ENCODE assay signal across 16 mouse cellular contexts in the genomic region with DNA sequence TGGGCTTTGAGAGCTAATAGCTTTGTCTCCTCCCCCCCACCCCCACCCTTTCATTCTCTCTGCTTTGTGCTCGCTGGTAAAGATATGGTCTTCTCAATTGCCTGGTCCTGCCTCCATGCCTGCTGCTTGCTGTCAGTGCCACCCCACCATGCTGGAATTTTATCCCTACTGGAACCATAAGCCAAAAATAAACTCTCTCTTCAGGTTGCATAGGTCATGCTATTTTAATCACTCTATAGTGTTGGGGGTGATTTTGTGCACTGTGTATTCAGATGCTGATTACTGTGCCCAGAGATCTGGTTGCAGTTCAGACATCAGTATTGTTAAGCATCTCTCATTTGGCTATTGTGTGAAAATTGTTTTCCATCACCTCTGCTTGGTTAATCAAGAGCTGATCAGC.
"Had no signal": no experiment of that assay in that cellular context is flagged by ENCODE, and none has a peak within 500 bp of the region (broad histone marks: within the 10 kb centered on the region; RNA-seq: fewer than 3 reads in every experiment).

No protein-coding gene starts in this region.

- H3K9ac ChIP-seq: lung, embryonic 15.5 days; midbrain, embryonic 13.5 days; midbrain, embryonic 15.5 days; neural tube, embryonic 12.5 days; stomach, embryonic 15.5 days had no signal

- DNase-seq: lung, postnatal 14 days; lung, postnatal 36 days; right cerebral cortex, postnatal 14 days; thymus, adult 2 months; thymus, postnatal 25 days; thymus, postnatal 4 days had no signal

- H3K27ac ChIP-seq: lung, embryonic 15.5 days; macrophage; midbrain, embryonic 13.5 days; midbrain, embryonic 15.5 days; neural tube, embryonic 12.5 days; stomach, embryonic 15.5 days; stomach, postnatal 0 days had no signal

- H3K4me1 ChIP-seq: lung, embryonic 15.5 days; megakaryocyte, embryonic 14.5 days; midbrain, embryonic 13.5 days; midbrain, embryonic 15.5 days; neural tube, embryonic 12.5 days; stomach, embryonic 15.5 days had no signal

- ATAC-seq: lung, postnatal 0 days; midbrain, embryonic 13.5 days; midbrain, embryonic 15.5 days had no signal

- H3K9me3 ChIP-seq: lung, embryonic 15.5 days; megakaryocyte, embryonic 14.5 days; midbrain, embryonic 13.5 days; midbrain, embryonic 15.5 days; neural tube, embryonic 12.5 days; stomach, embryonic 15.5 days had no signal

- H3K36me3 ChIP-seq: lung, embryonic 15.5 days; midbrain, embryonic 13.5 days; midbrain, embryonic 15.5 days; neural tube, embryonic 12.5 days; stomach, embryonic 15.5 days had no signal

- H3K4me3 ChIP-seq: lung, embryonic 15.5 days; megakaryocyte, embryonic 14.5 days; midbrain, embryonic 13.5 days; midbrain, embryonic 15.5 days; neural tube, embryonic 12.5 days; stomach, embryonic 15.5 days had no signal

- H3K4me2 ChIP-seq: lung, embryonic 15.5 days; midbrain, embryonic 11.5 days; midbrain, embryonic 13.5 days; midbrain, embryonic 15.5 days; neural tube, embryonic 12.5 days; stomach, embryonic 15.5 days had no signal

- H3K27me3 ChIP-seq: lung, embryonic 15.5 days; megakaryocyte, embryonic 14.5 days; midbrain, embryonic 13.5 days; midbrain, embryonic 15.5 days; neural tube, embryonic 12.5 days; stomach, embryonic 15.5 days had no signal
